Mouse (Mus musculus): Measurements from ENCODE around the gene Pgs1.

DNA sequence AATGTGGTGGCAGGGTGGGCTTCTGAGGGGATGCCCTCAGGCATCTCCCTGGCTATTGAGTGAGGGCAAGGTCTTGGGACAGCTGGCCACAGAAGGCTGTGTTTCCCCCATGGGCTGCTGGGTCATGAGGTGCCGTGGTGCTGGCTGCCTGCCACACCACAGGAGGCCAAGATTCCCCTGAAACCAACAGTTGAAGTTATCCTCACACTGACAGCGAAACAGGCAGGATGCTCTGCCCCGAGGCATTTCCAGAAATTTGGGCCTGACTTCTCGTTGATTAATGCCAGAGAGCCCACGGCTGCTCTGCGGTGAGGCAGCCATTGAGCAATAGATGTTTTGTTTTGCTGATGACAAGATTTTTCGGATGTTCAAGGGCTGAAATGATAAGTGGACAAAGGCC lies 6.7 kb upstream of the Pgs1 start:
- TF ChIP-seq GATA1 (IDR thresholded peaks at IDR 0.05; ENCODE audit: borderline replicate concordance, low read length) (no peak), CTCF (IDR thresholded peaks at IDR 0.05; ENCODE audit: low read depth, low read length) (no peak), TAL1 (conservative IDR thresholded peaks at IDR 0.05; ENCODE audit: low read depth, low read length) (no peak)
